Mouse (Mus musculus) spleen, postnatal 36 days (tissue): ENCODE measurements around the gene Nt5c1a.

Source experiments
- DNase-seq, 2 experiments: peaks; one replicate each; pipeline ENCODE4 v3.0.0; 2022; ENCODE audit warnings: low spot score in 2 of 2, mixed read lengths in 1 of 2

Gene Nt5c1a

DNA sequence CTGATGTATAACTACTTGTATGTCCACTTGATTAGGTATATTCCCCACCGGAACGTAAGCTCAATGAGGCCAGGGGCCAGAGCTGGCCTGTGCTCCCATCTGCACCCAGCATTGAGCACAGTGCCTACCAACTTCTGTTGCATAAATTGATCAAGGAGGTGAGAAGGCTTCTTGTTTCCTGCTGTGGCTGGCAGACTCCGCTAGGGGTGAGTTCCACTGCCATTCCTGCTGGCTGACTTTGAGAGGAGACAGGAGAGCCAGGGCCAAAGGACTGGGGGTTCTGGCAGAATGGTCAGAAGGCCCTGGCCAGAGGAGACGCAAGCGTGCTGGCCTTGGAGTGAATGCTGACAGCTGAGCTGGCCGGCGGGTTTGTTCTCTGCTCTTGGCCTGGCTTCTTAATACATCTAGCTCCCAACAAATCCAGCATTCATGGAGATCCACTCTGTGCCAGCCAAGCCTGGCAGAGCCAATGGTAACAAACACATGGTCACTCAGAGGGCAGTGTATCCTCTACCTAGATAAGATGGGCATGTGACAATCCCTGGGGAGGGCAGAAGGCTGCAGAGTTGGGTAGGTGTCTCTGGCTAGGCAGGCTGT, 47.8 kb downstream of the Nt5c1a start:
- no peak for DNase-seq

DNA sequence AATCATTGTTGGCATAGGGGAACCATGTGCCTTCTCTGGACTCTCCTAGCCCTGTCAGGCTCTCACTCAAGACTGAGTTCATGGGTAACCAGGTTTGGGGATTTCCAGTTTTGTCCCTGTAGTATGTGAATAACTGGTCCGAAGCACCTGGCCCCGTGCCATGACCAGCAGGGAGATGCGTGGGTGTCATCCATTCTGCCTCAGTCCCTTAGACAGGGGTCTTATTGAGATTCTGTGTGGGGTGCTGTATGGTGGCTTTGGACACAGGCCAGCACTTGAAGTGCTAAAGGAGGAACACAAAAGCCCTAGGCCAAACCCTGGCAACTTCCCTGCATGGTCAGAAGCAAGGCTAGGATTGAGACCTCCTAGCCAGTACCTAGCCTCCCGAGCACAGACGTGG, 50.9 kb downstream of the Nt5c1a start:
- no peak for DNase-seq

DNA sequence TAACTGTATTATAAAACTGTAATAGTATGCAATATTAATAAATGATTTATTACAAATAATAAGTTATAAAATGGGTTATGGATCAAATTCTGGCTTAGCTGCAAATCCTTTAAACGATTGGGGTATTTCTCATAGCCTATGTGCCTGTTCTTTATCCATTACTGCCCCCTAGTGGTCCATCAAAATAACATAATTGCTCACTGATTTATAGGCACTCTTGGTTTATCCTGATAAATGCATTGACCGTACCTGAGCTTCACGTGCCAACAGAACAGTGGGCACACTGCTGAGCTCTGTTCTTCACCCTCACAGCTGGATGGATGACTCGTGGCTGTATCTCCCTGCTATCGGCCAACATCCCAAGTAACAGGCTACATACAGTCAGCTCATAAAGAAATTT, 53.3 kb downstream of the Nt5c1a start:
- peak in 1 of 2 experiments; percentile 43 for DNase-seq

DNA sequence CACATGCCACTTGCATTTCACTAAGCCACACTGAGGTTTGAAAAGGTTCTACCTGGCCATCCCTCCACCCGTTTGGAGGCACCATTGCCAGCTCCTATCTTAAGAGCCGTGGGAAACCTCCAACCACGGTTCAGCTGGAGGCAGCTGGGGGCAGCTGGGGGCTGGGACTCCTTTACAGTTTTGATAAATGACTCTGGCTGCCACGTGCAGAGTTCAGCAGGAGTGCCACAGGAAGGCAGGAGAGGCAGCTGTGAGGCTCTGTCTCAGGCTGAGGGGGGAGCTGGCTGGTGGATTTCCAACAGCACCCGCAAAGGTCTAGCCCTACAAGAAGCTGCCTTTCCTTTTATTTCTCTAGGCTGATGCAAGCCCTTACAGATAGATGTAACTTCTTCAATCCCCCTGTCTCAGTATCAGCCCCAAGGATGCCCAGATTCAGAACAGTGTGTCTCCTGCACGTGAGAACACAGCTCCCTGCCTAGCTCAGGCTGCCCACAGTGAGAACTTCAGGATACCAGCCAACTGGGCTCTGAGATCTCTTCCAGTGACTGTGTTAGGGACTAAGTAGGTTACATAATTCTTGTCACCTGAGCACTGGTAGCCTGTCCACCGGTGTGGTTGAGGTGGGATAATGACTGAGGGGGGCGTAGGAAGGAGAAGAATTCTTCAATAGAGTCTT, 58.9 kb downstream of the Nt5c1a start:
- DNase-seq, result no peak

DNA sequence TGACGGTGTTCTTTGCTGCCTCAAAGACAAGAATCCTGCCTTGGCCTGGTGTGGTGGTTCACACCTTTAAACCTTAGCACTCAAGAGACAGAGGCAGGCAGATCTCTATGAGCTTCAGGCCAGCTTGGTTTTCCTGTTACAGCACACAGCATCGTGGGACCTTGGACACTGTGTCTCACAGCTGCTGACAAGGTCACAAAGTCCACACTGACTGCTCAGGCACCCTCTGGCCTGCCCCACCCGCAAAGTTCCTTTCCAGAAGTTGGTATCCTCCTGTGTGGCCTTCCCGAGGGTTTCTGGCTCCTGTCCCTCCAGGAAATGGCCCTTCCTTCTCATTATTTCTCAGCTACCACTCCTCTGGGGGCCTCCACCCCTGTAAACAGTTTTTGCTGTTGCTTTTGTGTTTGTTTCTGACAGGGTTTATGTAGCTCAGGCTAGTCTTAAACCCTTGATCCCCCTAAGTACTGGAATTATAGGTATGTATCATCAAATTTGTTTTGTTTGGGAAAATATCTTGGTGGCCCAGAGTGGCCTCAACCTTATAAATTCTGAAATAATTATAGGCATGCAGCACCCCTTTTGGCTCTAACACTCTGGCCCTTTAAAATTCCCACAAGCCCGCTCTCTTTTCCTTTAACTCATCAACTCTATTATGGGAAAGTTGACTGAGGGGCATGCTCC, 60.6 kb downstream of the Nt5c1a start, which contains the start of gene Pabpc4:
Gene Pabpc4 (plus strand): TSS at position 631 of the 681 bp plus-strand sequence.
- no peak for DNase-seq
